Mouse (Mus musculus) ES-Bruce4 (cell line): ENCODE data around the gene Lars2.

Source experiments
- CTCF ChIP-seq: IDR thresholded peaks from one replicate; pipeline ENCODE4 v1.8.1; 2011; ENCODE audit warnings: low read depth, low read length
- EP300 ChIP-seq: IDR thresholded peaks from 2 replicates; pipeline ENCODE4 v1.6.1; 2011; ENCODE audit warnings: low read depth, low read length; ENCODE audit not compliant: insufficient read depth
- POLR2A ChIP-seq: IDR thresholded peaks from one replicate; pipeline ENCODE4 v1.8.1; 2011; ENCODE audit warnings: low read length; ENCODE audit not compliant: insufficient read depth

GRCm38 (mm10) chr9:123469087-123469486 is 102.4 kb downstream of the Lars2 start:
- TF ChIP-seq CTCF, result no peak
- TF ChIP-seq POLR2A, result no peak
- TF ChIP-seq EP300, result no peak
